Mouse (Mus musculus) neural tube, embryonic 12.5 days (tissue): ENCODE results near the gene Cenpv. TPM values are rescaled to one million over a fixed set of nuclear protein-coding genes. Genes with fewer than 3 reads are reported as not detected.

Experiments
- ATAC-seq: fragments of 200-750 bp; cut with Nextera tagmentation; 2 replicates; pipeline ENCODE4 v1.8.0; 2017; ENCODE audit warnings: low read depth, mild to moderate bottlenecking, moderate TSS enrichment, moderate library complexity; ENCODE audit not compliant: low FRiP score
- H3K27ac ChIP-seq: fragments of 300-500 bp; sonication (generic); 2 replicates; pipeline ENCODE4 v1.5.1; 2016
- H3K27me3 ChIP-seq: fragments of 300-500 bp; sonication (generic); replicated peaks from 2 replicates; pipeline ENCODE4 v1.6.1; 2016; ENCODE audit warnings: mild to moderate bottlenecking
- H3K36me3 ChIP-seq: fragments of 300-500 bp; sonication (generic); 2 replicates; pipeline ENCODE4 v1.6.1; 2016; ENCODE audit warnings: mild to moderate bottlenecking
- H3K4me1 ChIP-seq: fragments of 300-500 bp; sonication (generic); 2 replicates; pipeline ENCODE4 v1.6.1; 2016
- H3K4me2 ChIP-seq: fragments of 300-500 bp; sonication (generic); replicated peaks from 2 replicates; pipeline ENCODE4 v1.6.1; 2016; ENCODE audit warnings: mild to moderate bottlenecking
- H3K4me3 ChIP-seq: fragments of 300-500 bp; sonication (generic); 2 replicates; pipeline ENCODE4 v1.5.1; 2016
- H3K9ac ChIP-seq: fragments of 300-500 bp; sonication (generic); 2 replicates; pipeline ENCODE4 v1.6.1; 2016; ENCODE audit warnings: mild to moderate bottlenecking
- H3K9me3 ChIP-seq: fragments of 300-500 bp; sonication (generic); 2 replicates; pipeline ENCODE4 v1.6.1; 2016; ENCODE audit warnings: mild to moderate bottlenecking
- WGBS: fragments of 180-500 bp; shearing (Covaris S2); methylation state at CpG from one replicate; pipeline ENCODE4 v1.1.7; 2016; 5-methylcytosine and 5-hydroxymethylcytosine counted together
- polyA plus RNA-seq: library from polyadenylated mRNA; unstranded; fragments of >200 nt; fragmentation: Nextera tagmentation; extraction: Ambion mirVana; gene quantifications from 2 replicates; pipeline ENCODE4 v1.2.1, GENCODE M21; 2016

Cenpv gene
- polyA plus RNA-seq, 1 experiment from 2014 or later, result 73.7 TPM

DNA sequence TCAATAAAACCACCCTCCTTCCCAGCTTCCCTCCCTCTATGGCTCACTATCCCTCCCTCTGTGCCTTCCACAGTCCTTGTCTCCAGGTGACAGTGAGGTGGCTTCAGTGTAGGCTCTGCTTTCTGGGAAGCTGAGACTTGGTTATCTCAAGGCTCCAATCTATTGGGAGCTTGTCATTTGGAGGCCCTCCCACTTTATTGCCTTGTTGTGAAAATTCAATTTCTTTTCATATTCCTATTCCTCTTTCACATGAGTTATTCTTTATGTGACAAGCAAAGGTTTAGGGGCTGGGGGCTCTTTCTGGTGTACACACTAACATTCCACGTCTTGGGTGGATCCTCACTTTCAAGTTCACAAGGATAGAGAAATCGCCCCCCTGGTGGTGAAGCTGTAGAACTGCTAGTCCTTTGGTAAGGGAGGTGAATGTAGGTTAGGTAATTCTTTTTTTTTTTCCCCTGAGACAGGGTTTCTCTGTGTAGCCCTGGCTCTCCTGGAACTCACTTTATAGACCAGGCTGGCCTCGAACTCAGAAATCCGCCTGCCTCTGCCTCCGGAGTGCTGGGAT is 42.8 kb downstream of the Cenpv start:
- ATAC-seq, result no peak
- Histone ChIP-seq H3K9ac (no peak overlapping the region), H3K4me3 (no peak overlapping the region), H3K9me3 (no peaks in the 10 kb centered on the region), H3K27me3 (no peaks in the 10 kb centered on the region), H3K36me3 (no peaks in the 10 kb centered on the region), H3K4me2 (no peak overlapping the region), H3K27ac (no peak overlapping the region), H3K4me1 (peaks cover 11% of the 10 kb centered on the region)
- WGBS, result 60% methylated on average over 5 of the region's 5 CpGs

DNA sequence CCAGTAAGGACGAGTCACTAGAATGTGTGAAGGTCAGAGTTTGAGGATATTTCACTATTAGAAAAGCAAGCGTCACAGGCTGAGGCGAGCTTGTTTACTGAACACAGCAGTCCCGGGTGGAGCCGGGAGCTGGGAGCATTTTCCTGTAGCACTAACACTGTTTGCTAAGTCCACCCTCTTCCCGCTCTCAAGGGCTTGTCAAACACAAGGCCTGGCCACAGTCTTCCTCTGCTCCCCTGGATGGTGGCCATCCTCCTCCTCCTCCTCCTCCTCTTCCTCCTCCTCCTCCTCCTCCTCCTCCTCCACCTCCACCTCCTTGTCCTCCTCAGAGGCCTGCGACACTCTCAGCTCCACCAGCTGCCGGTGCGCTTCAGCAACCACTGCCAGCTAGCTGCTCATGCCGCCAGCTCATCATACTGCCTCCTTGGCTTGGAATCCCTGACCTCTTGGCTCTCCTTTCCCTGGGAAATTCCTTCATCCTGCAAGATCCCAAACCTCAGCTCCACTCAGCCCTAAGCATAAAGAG is 43.7 kb downstream of the Cenpv start:
- WGBS, result 37% methylated on average over 9 of the region's 10 CpGs
- H3K9ac ChIP-seq, result 0 out of 2 replicates have a peak overlapping the region, but pooled peaks have one; percentile 17
- H3K9me3 ChIP-seq, result no peaks in the 10 kb centered on the region
- no peaks in the 10 kb centered on the region for H3K36me3 ChIP-seq
- H3K4me1 ChIP-seq, result peaks cover 11% of the 10 kb centered on the region
- ATAC-seq, result no peak
- no peak overlapping the region for H3K4me2 ChIP-seq
- no peak overlapping the region for H3K27ac ChIP-seq
- H3K4me3 ChIP-seq, result no peak overlapping the region
- no peaks in the 10 kb centered on the region for H3K27me3 ChIP-seq

DNA sequence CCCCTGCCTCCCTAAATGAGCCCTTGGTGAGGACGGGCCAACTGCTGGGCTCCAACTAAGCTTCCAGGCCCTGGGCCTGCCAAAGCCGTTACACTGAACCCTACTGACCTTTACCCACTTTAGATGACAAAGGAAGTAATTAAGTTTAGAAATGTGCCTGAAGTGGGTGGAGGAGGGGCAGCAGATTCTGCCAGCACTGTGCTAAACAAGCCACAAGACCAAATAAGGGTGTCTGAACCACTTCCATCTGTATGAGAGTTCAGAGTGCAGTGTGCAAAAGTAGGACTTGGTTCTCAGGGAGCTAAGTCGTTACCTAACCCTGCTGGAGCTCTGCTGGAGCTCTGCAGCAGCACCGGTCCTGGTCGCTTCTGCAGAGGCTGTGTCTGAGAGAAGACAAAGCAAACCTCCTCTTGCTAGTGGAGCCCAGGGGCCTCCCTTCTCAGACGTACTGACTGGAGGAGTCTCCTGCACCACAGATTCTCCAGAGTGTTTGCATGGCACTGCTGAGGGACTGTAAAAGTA is 44.2 kb downstream of the Cenpv start:
- WGBS, result 2% methylated on average over 6 of the region's 6 CpGs
- 0 out of 2 replicates have a peak overlapping the region, but pooled peaks have one; percentile 17 for H3K9ac ChIP-seq
- ATAC-seq, result no peak
- no peaks in the 10 kb centered on the region for H3K27me3 ChIP-seq
- no peak overlapping the region for H3K4me3 ChIP-seq
- no peaks in the 10 kb centered on the region for H3K36me3 ChIP-seq
- H3K4me2 ChIP-seq, result no peak overlapping the region
- peaks cover 11% of the 10 kb centered on the region for H3K4me1 ChIP-seq
- H3K9me3 ChIP-seq, result no peaks in the 10 kb centered on the region
- H3K27ac ChIP-seq, result no peak overlapping the region

DNA sequence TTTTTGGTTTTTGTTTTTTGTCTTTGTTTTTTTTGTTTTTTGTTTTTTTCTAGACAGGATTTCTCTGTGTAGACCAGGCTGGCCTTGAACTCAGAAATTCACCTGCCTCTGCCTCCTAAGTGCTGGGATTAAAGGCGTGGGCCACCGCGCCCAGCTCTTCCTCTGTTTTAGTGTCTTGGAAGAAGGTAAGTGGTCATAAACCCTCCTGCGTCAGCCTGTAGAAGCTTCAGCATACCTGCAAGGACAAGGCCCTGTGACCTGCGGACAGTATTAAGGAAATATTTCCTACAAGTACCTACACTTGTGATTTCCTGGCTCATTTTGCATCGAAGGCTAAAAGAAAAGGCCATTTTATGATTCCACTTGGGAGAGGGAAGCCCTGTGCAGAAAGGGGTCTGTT is 45.4 kb downstream of the Cenpv start:
- Histone ChIP-seq H3K27me3 (no peaks in the 10 kb centered on the region), H3K4me1 (peaks cover 11% of the 10 kb centered on the region), H3K9me3 (no peaks in the 10 kb centered on the region), H3K36me3 (no peaks in the 10 kb centered on the region), H3K4me3 (no peak overlapping the region), H3K9ac (no peak overlapping the region), H3K27ac (no peak overlapping the region), H3K4me2 (no peak overlapping the region)
- WGBS, result 96% methylated on average over 6 of the region's 6 CpGs
- no peak for ATAC-seq

DNA sequence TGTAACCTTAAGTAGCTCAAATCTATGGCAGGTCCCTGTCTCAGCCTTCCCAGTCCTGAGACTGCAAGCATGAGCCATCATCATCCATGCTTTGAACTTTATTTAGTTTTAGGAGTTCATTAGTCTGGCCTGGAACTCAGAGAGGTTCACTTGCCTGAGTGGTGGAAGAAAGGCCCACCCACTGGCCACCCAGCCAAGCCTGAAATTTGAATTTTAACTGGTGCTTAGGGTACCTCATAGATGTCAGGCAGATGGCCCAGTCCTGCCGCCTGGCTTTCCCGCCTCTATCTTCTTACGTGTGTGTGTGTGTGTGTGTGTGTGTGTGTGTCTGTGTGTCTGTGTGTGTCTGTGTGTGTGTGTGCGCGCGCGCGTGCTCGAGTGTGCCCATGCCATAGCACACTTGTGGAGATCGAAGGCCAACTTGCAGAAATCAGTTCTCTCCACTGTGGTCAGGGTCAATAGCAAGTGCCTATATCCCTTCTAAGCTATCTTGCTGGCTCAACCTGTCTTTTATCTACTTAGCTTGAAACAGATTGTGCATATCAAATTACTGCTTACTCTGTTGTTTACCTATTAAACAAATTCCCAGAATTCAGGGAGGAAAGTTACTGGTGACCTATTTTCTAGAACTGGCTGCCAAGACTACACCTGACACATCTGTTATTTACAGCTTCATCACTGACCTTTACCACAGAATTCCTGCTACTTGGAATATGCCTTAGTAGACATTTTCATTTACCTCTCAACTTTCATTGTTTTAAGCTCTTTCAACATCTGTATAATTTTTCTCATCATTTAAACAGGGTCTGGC is 51.3 kb downstream of the Cenpv start:
- H3K4me1 ChIP-seq, result no peaks in the 10 kb centered on the region
- no peaks in the 10 kb centered on the region for H3K36me3 ChIP-seq
- H3K9me3 ChIP-seq, result no peaks in the 10 kb centered on the region
- WGBS, result 93% methylated on average over 10 of the region's 10 CpGs
- H3K27me3 ChIP-seq, result no peaks in the 10 kb centered on the region
- ATAC-seq, result no peak
- H3K4me3 ChIP-seq, result no peak overlapping the region
- H3K27ac ChIP-seq, result no peak overlapping the region
- H3K9ac ChIP-seq, result no peak overlapping the region
- H3K4me2 ChIP-seq, result no peak overlapping the region

DNA sequence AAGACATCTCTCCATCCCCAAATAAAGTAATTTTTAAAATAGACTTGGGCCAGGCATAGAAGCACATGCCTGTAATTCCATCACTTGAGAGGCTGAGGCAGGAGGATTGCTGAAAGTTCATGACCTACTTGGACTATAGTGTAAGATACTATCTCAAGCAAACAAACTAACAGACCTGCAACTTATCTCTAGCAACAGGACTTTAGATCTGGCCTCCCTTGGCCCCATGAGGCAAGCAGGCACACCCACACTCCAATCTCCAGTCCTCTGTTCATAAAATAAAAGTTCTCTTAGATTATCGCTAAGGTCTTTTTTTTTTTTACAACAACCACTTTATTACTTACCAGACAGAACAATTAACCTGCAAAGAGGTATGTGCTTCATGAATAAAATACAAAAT is 52.1 kb downstream of the Cenpv start:
- 98% methylated on average over 1 of the region's 1 CpGs for WGBS
- Histone ChIP-seq H3K9ac (no peak overlapping the region), H3K4me3 (no peak overlapping the region), H3K9me3 (no peaks in the 10 kb centered on the region), H3K36me3 (no peaks in the 10 kb centered on the region), H3K4me1 (no peaks in the 10 kb centered on the region), H3K4me2 (no peak overlapping the region), H3K27ac (no peak overlapping the region), H3K27me3 (no peaks in the 10 kb centered on the region)
- ATAC-seq, result no peak

DNA sequence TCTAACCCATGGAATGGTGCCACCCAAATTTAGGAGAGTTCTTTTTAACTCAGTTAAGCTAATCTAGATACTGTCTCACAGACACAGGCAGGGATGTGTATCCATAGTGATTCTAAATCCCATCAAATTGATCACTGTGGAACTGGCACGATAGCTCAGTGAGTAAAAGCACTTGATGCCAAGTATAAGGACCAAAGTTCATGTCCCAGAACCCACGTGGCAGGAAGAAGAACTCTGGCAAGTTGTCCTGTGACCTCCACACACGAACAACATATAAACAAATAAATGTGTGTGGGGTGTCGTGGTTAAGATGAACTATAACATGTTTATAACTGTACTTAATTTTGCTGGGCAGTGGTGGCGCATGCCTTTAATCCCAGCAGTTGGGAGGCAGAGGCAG is 59.5 kb downstream of the Cenpv start:
- no peak for ATAC-seq
- no peak overlapping the region for H3K4me3 ChIP-seq
- no peaks in the 10 kb centered on the region for H3K9me3 ChIP-seq
- H3K4me1 ChIP-seq, result no peaks in the 10 kb centered on the region
- no peaks in the 10 kb centered on the region for H3K36me3 ChIP-seq
- H3K27ac ChIP-seq, result no peak overlapping the region
- H3K9ac ChIP-seq, result no peak overlapping the region
- H3K27me3 ChIP-seq, result no peaks in the 10 kb centered on the region
- no peak overlapping the region for H3K4me2 ChIP-seq
- 91% methylated on average over 5 of the region's 5 CpGs for WGBS

DNA sequence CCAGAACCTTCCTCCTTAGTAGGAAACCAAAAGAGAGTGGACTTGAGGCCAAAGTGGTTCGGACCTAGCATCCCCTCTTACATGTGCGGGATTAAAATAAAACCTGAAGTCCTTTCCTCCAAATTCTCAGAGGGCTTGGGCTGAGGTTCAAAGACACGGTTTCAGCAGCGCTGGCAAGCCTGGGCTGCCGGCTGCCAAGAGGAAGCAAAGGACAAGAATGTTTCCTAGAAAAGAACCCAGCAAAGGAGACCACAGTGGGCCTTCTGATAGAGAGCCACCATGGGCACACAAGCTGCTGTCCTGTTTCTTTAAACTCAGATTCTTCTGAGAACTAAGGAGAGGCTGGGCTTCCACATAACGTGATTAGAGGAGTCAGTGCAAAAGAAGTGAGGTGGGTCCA is 60.1 kb downstream of the Cenpv start:
- ATAC-seq, result no peak
- no peaks in the 10 kb centered on the region for H3K36me3 ChIP-seq
- H3K9me3 ChIP-seq, result no peaks in the 10 kb centered on the region
- no peak overlapping the region for H3K27ac ChIP-seq
- H3K27me3 ChIP-seq, result no peaks in the 10 kb centered on the region
- H3K4me1 ChIP-seq, result no peaks in the 10 kb centered on the region
- no peak overlapping the region for H3K4me3 ChIP-seq
- WGBS, result 80% methylated on average over 6 of the region's 6 CpGs
- no peak overlapping the region for H3K4me2 ChIP-seq
- H3K9ac ChIP-seq, result no peak overlapping the region

DNA sequence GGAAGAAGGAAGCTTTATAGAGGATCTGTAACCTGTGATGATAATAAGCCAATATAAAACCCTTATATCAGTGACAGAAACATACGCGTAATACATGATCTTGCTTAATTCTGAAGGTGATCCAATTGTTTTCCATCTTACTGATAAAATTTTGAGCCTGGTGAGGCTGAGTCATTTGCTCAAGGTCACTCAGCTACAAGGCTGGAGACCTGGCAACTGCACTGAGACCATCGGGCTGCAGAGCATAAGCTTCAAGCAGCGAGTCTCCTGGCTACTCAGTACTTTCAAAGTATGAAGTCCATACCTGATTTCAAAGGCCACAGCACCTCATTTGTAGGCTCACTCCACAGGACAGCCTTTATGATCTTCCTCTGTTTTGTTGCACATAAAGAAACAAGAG is 62.9 kb downstream of the Cenpv start:
- Histone ChIP-seq H3K9me3 (no peaks in the 10 kb centered on the region), H3K27ac (no peak overlapping the region), H3K4me1 (no peaks in the 10 kb centered on the region), H3K36me3 (no peaks in the 10 kb centered on the region), H3K9ac (no peak overlapping the region), H3K27me3 (no peaks in the 10 kb centered on the region), H3K4me2 (no peak overlapping the region), H3K4me3 (no peak overlapping the region)
- WGBS, result 96% methylated on average over 4 of the region's 4 CpGs
- ATAC-seq, result no peak

Other genes starting within 250 kb of the Cenpv start
- 10.7 and 10.8 TPM in 2 replicates for gene Pigl, start 80.8 kb downstream of the Cenpv start, polyA plus RNA-seq
- 194 and 201 TPM in 2 replicates for gene Ncor1, start 80.7 kb downstream of the Cenpv start, polyA plus RNA-seq
- 3,967 and 4,014 TPM in 2 replicates for gene Ubb, start 11.9 kb upstream of the Cenpv start, polyA plus RNA-seq
- gene Trpv2, start 35.2 kb upstream of the Cenpv start, polyA plus RNA-seq, result 16.0 and 18.0 TPM in 2 replicates
- 14.2 and 15.9 TPM in 2 replicates for gene Lrrc75a, start 109.3 kb upstream of the Cenpv start, polyA plus RNA-seq
- 30.8 and 34.7 TPM in 2 replicates for gene Mmgt2, start 109.4 kb upstream of the Cenpv start, polyA plus RNA-seq
- 18.4 and 19.5 TPM in 2 replicates for gene Zfp287, start 192.6 kb upstream of the Cenpv start, polyA plus RNA-seq
- not detected in 2 replicates for gene Gm10428, start 213.8 kb upstream of the Cenpv start, polyA plus RNA-seq